30 mouse cellular contexts compared by ENCODE assay signal in genomic region chr1:131091481-131091880, GRCm38 (mm10). TPM values are rescaled to one million over a fixed set of nuclear protein-coding genes. Genes with fewer than 3 reads are reported as not detected.
DNase-seq lines count a peak whose midpoint lies in the region; ATAC-seq and TF ChIP-seq lines count a peak whose summit lies in the region.
"Had no signal": no experiment of that assay in that cellular context is flagged by ENCODE, and none has a peak within 500 bp of the region (broad histone marks: within the 10 kb centered on the region; RNA-seq: fewer than 3 reads in every experiment).

No protein-coding gene starts in this region.

- H3K79me2 ChIP-seq in heart, adult 2 months (replicated peaks; ENCODE audit: control insufficient read depth, insufficient read depth, low read length): peaks cover 13% of the 10 kb centered on the region

- peak overlapping the region; percentile 52 for H3K4me2 ChIP-seq in heart, embryonic 14.5 days (ENCODE audit: low read length)
- H3K4me2 ChIP-seq: hindbrain, embryonic 12.5 days; intestine, embryonic 15.5 days; limb, embryonic 13.5 days; lung, embryonic 14.5 days; midbrain, embryonic 11.5 days; neural tube, embryonic 12.5 days had no signal

- no peak for TF ChIP-seq POLR2A in heart, adult 2 months (IDR thresholded peaks at IDR 0.05; ENCODE audit: insufficient read depth, low read depth, low read length)

- DNase-seq in heart, adult 2 months: peak in 1 of 2 experiments; percentile 53
- no peak for DNase-seq in heart, postnatal 14 days
- no peak for DNase-seq in layer of hippocampus, adult 8-10 months (ENCODE audit: low spot score in 2 of 2)
- no peak for DNase-seq in B cell, adult 2 months
- DNase-seq: adrenal gland, adult 2 months; adrenal gland, postnatal 36 days; cerebellum, adult 2 months; cerebellum, postnatal 14 days; gastrocnemius, postnatal 14 days; kidney, adult 8-10 months; lung, embryonic 14.5 days; lung, postnatal 14 days; right cerebral cortex, adult 18-20 months; spleen, adult 18-20 months; thymus, postnatal 25 days had no signal

- H3K4me1 ChIP-seq in heart, adult 2 months (ENCODE audit: control insufficient read depth, insufficient read depth, low read length): peaks cover 55% of the 10 kb centered on the region
- peaks cover 97% of the 10 kb centered on the region for H3K4me1 ChIP-seq in megakaryocyte, embryonic 14.5 days
- peaks cover 71 to 95% of the 10 kb centered on the region in 2 experiments for H3K4me1 ChIP-seq in heart, embryonic 14.5 days (ENCODE audit: control insufficient read depth in 2 of 2, insufficient read depth in 2 of 2, low read length in 2 of 2)

- 0 out of 2 replicates have a peak, but pooled peaks have one; percentile 57 for TF ChIP-seq EP300 in heart, adult 2 months (IDR thresholded peaks at IDR 0.05; ENCODE audit: insufficient read depth, low read depth, low read length)

- intact Hi-C loops in heart, adult 2 months (cut with DNase I): loop anchor here (10.0 kb wide), 1 partner anchor 377 kb away; the partner anchor contains the start of genes Gm29427 and Yod1
- intact Hi-C loops in heart, postnatal 14 days (cut with DNase I): no loop called here

- no peaks in the 10 kb centered on the region for H3K27me3 ChIP-seq in heart, adult 2 months (ENCODE audit: control insufficient read depth, insufficient read depth, low read length)
- H3K27me3 ChIP-seq in megakaryocyte, embryonic 14.5 days (replicated peaks): no peaks in the 10 kb centered on the region
- H3K27me3 ChIP-seq in heart, embryonic 14.5 days (ENCODE audit: control insufficient read depth, insufficient read depth, low read length): no peaks in the 10 kb centered on the region
- H3K27me3 ChIP-seq: hindbrain, embryonic 12.5 days; intestine, embryonic 15.5 days; limb, embryonic 13.5 days; neural tube, embryonic 12.5 days had no signal

- TF ChIP-seq CTCF in heart, adult 2 months (IDR thresholded peaks at IDR 0.05): no peak

- no peak for ATAC-seq in megakaryocyte, adult 5-6 weeks (ENCODE audit: poor library complexity, severe bottlenecking)
- ATAC-seq in heart, embryonic 14.5 days (ENCODE audit: insufficient number of reproducible peaks, insufficient read depth, low FRiP score, low read depth): no peak
- ATAC-seq: forebrain, embryonic 16.5 days; hindbrain, postnatal 0 days; intestine, embryonic 15.5 days; midbrain, embryonic 16.5 days had no signal

- 0 out of 2 replicates have a peak overlapping the region, but pooled peaks have one; percentile 5 for H3K4me3 ChIP-seq in heart, adult 2 months
- peak overlapping the region; percentile 83 for H3K4me3 ChIP-seq in megakaryocyte, embryonic 14.5 days (replicated peaks)
- H3K4me3 ChIP-seq in heart, embryonic 14.5 days (ENCODE audit: control insufficient read depth in 1 of 2, insufficient read depth in 1 of 2, low read depth in 1 of 2, low read length in 2 of 2): no peak overlapping the region
- H3K4me3 ChIP-seq: erythroblast, embryonic 14.5 days; hindbrain, embryonic 12.5 days; intestine, embryonic 15.5 days; left cerebral cortex, adult 2 months; limb, embryonic 13.5 days; neural tube, embryonic 12.5 days had no signal

- 45% methylated on average over 3 of the region's 3 CpGs for WGBS in heart, adult 2 months
- WGBS in heart, embryonic 14.5 days: 37% methylated on average over 3 of the region's 3 CpGs

- H3K9ac ChIP-seq in heart, adult 2 months (ENCODE audit: low read depth, low read length): no peak overlapping the region
- no peak overlapping the region for H3K9ac ChIP-seq in heart, embryonic 14.5 days (ENCODE audit: low read length)
- H3K9ac ChIP-seq: hindbrain, embryonic 12.5 days; intestine, embryonic 15.5 days; limb, embryonic 13.5 days; liver, embryonic 14.5 days; lung, embryonic 14.5 days; neural tube, embryonic 12.5 days had no signal

- no peaks in the 10 kb centered on the region for H3K9me3 ChIP-seq in megakaryocyte, embryonic 14.5 days
- H3K9me3 ChIP-seq in heart, embryonic 14.5 days (ENCODE audit: control insufficient read depth, low read length): no peaks in the 10 kb centered on the region
- H3K9me3 ChIP-seq: hindbrain, embryonic 12.5 days; intestine, embryonic 15.5 days; limb, embryonic 13.5 days; neural tube, embryonic 12.5 days had no signal

- H3K27ac ChIP-seq in heart, adult 2 months: peak overlapping the region; percentile 87
- peak overlapping the region; percentile 94 to 95 for H3K27ac ChIP-seq in heart, embryonic 14.5 days (replicated peaks in 1 of 2; ENCODE audit: control insufficient read depth in 1 of 2, insufficient read depth in 1 of 2, low read depth in 2 of 2, low read length in 2 of 2)
- H3K27ac ChIP-seq: hindbrain, embryonic 12.5 days; hindbrain, postnatal 0 days; intestine, embryonic 15.5 days; kidney, postnatal 0 days; left cerebral cortex, adult 2 months; limb, embryonic 13.5 days; liver, embryonic 14.5 days; neural tube, embryonic 12.5 days had no signal

- peaks cover 14% of the 10 kb centered on the region for H3K36me3 ChIP-seq in heart, adult 2 months (ENCODE audit: control insufficient read depth, insufficient read depth, low read length)
- H3K36me3 ChIP-seq in megakaryocyte, embryonic 14.5 days (replicated peaks; ENCODE audit: low read length): peaks cover 62% of the 10 kb centered on the region
- peaks cover 8% of the 10 kb centered on the region; the same call in 1 of the 2 replicates for H3K36me3 ChIP-seq in heart, embryonic 14.5 days (ENCODE audit: control insufficient read depth, insufficient read depth, low read length)
- H3K36me3 ChIP-seq: hindbrain, embryonic 12.5 days; intestine, embryonic 15.5 days; limb, embryonic 13.5 days; neural tube, embryonic 12.5 days had no signal

RNA-seq across cellular contexts. Expression of gene Mapkapk2, which starts 6.1 kb away (rescaled TPM):
- total RNA-seq in heart, adult 2 months (2021): 100 to 1,000 TPM; 283 to 363 TPM
- 196 and 305 TPM in 2 replicates for polyA plus RNA-seq in heart, adult 2 months (2012; rRNA removed)
- total RNA-seq in heart, postnatal 14 days (2021): 100 to 1,000 TPM; 209 to 221 TPM
- 178 and 286 TPM in 2 replicates for polyA plus RNA-seq in megakaryocyte, embryonic 14.5 days (2012; ENCODE audit: insufficient read depth, low replicate concordance)
- total RNA-seq in megakaryocyte, adult 5-6 weeks (2015): 210 and 215 TPM in 2 replicates
- total RNA-seq in megakaryocyte, adult 5-6 weeks (2017): 210 and 216 TPM in 2 replicates
- 59.9 and 96.1 TPM in 2 replicates for polyA plus RNA-seq in heart, embryonic 14.5 days (2014; fragmentation: Nextera tagmentation; extraction: Ambion mirVana)
- total RNA-seq in layer of hippocampus, adult 8-10 months (2022): 10 to 100 TPM; 27.7 to 42.7 (median 35.3) TPM

RNA-seq across cellular contexts. Expression of gene Dyrk3, which starts 46.7 kb away (rescaled TPM):
- total RNA-seq in heart, adult 2 months (2021): under 1 TPM; 0.48 to 0.70 TPM
- polyA plus RNA-seq in heart, adult 2 months (2012; rRNA removed): 0.16 and 0.32 TPM in 2 replicates
- total RNA-seq in heart, postnatal 14 days (2021): under 1 TPM; 0.37 to 0.53 TPM
- polyA plus RNA-seq in megakaryocyte, embryonic 14.5 days (2012; ENCODE audit: insufficient read depth, low replicate concordance): 6.4 and 8.0 TPM in 2 replicates
- total RNA-seq in megakaryocyte, adult 5-6 weeks (2015): 3.4 and 4.6 TPM in 2 replicates
- total RNA-seq in megakaryocyte, adult 5-6 weeks (2017): 4.1 and 4.8 TPM in 2 replicates
- polyA plus RNA-seq in heart, embryonic 14.5 days (2014; fragmentation: Nextera tagmentation; extraction: Ambion mirVana): 1.5 and 1.7 TPM in 2 replicates
- total RNA-seq in layer of hippocampus, adult 8-10 months (2022): 10 to 100 TPM; 13.5 to 17.6 (median 14.6) TPM

Comparison
In these comparisons a context has a peak if more than half of its experiments do, and no peak if none do; other contexts are left out.
1. H3K4me3 ChIP-seq: peak in heart, adult 2 months (single experiment) and megakaryocyte, embryonic 14.5 days (single experiment); none in heart, embryonic 14.5 days (0 of 2).
2. RNA of gene Mapkapk2, which starts 6.1 kb away (total RNA-seq): 283 to 363 TPM in heart, adult 2 months, 209 to 221 TPM in heart, postnatal 14 days and 210 to 216 TPM in megakaryocyte, adult 5-6 weeks; 27.7 to 42.7 TPM in layer of hippocampus, adult 8-10 months; every median in the first group is over 4 times any median in the second.